Mouse (Mus musculus): ENCODE data around the gene Reg1. TPM values are rescaled to one million over a fixed set of nuclear protein-coding genes. Genes with fewer than 3 reads are reported as not detected.

The Reg1 gene
- polyA plus RNA-seq, 1 experiment, result not detected

DNA sequence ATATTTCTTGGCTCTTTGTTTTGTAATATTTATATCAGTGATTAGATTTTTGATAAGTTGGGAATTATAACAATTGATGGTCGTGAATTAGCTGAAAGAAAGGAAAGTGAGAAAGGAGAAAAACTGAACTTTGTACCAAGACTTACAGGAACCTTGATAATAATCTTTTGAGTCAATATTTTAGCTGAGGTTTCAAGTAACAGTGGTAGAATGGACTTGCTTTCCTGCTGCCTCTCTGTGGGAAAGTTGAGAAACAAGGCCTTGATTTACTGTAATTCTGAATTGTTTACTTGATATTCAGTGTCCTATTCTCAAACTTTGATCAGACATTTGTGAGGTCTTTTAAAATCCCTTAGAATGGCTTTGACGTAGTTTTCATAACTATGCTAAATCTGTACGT is 46.8 kb downstream of the Reg1 start:
- no peaks in the 10 kb centered on the region for H3K36me3 ChIP-seq (ENCODE audit: control insufficient read depth, insufficient read depth)
- no peak overlapping the region for H3K4me2 ChIP-seq (ENCODE audit: low read depth)
- no peak overlapping the region for H3ac ChIP-seq (ENCODE audit: control insufficient read depth, insufficient read length)
- TF ChIP-seq MYOD1 (IDR thresholded peaks at IDR 0.05; ENCODE audit: control insufficient read depth in 1 of 3, insufficient read length in 2 of 3, low read depth in 2 of 3) (no peak), SRF (IDR thresholded peaks at IDR 0.05; ENCODE audit: control insufficient read depth, insufficient read length, low read depth) (no peak), TCF12 (IDR thresholded peaks at IDR 0.05; ENCODE audit: insufficient read depth, poor library complexity, severe bottlenecking) (no peak), TCF3 (IDR thresholded peaks at IDR 0.05; ENCODE audit: insufficient read length, low read depth) (no peak), MAX (IDR thresholded peaks at IDR 0.05; ENCODE audit: low read depth) (no peak), CEBPB (IDR thresholded peaks at IDR 0.05; ENCODE audit: insufficient read depth, poor library complexity, severe bottlenecking) (no peak), REST (IDR thresholded peaks at IDR 0.05; ENCODE audit: insufficient read depth, insufficient read length) (no peak), USF1 (IDR thresholded peaks at IDR 0.05; ENCODE audit: low read depth) (no peak), POLR2AphosphoS2 (IDR thresholded peaks at IDR 0.05; ENCODE audit: insufficient read length, low read depth) (no peak), MYOG (IDR thresholded peaks at IDR 0.05; ENCODE audit: control insufficient read depth in 1 of 3, insufficient read depth in 1 of 3, insufficient read length in 2 of 3, low read depth in 2 of 3) (no peak), E2F4 (IDR thresholded peaks at IDR 0.05; ENCODE audit: insufficient read depth) (no peak), POLR2A (IDR thresholded peaks at IDR 0.05; ENCODE audit: insufficient read length, low read depth) (no peak)
- no peaks in the 10 kb centered on the region for H3K79me2 ChIP-seq (ENCODE audit: control insufficient read depth, insufficient read depth)
- no peak overlapping the region for H3K4me3 ChIP-seq
- no peaks in the 10 kb centered on the region for H3K27me3 ChIP-seq (ENCODE audit: control insufficient read depth, insufficient read depth, insufficient read length)

Other genes starting within 250 kb of the Reg1 start
- not detected for gene Reg3b, start 52.1 kb upstream of the Reg1 start, polyA plus RNA-seq (2012; fragmentation: generic; extraction: Trizol)
- gene Reg3d, start 43.8 kb upstream of the Reg1 start, polyA plus RNA-seq (2012; fragmentation: generic; extraction: Trizol), result not detected
- not detected for gene Reg3a, start 42.0 kb upstream of the Reg1 start, polyA plus RNA-seq (2012; fragmentation: generic; extraction: Trizol)
- not detected for gene Reg2, start 27.1 kb upstream of the Reg1 start, polyA plus RNA-seq (2012; fragmentation: generic; extraction: Trizol)
- not detected for gene Reg3g, start 46.2 kb downstream of the Reg1 start, polyA plus RNA-seq (2012; fragmentation: generic; extraction: Trizol)

Measured in myocyte (in vitro differentiated cells).